Mouse (Mus musculus): ENCODE data around the gene Phldb2. TPM values are rescaled to one million over a fixed set of nuclear protein-coding genes. Genes with fewer than 3 reads are reported as not detected.

Phldb2 gene
- total RNA-seq, 2 experiments from 2014 or later, result 4.4 to 5.4 TPM

- Histone ChIP-seq H3K4me3 (no peak overlapping the region), H3K27ac (no peak overlapping the region)
- DNase-seq (ENCODE audit: low spot score in 2 of 2), result no peak
- TF ChIP-seq CTCF (conservative IDR thresholded peaks at IDR 0.05), result no peak
Observed at GRCm38 (mm10) chr16:45841016-45841415, 112.4 kb downstream of the Phldb2 start.

DNA sequence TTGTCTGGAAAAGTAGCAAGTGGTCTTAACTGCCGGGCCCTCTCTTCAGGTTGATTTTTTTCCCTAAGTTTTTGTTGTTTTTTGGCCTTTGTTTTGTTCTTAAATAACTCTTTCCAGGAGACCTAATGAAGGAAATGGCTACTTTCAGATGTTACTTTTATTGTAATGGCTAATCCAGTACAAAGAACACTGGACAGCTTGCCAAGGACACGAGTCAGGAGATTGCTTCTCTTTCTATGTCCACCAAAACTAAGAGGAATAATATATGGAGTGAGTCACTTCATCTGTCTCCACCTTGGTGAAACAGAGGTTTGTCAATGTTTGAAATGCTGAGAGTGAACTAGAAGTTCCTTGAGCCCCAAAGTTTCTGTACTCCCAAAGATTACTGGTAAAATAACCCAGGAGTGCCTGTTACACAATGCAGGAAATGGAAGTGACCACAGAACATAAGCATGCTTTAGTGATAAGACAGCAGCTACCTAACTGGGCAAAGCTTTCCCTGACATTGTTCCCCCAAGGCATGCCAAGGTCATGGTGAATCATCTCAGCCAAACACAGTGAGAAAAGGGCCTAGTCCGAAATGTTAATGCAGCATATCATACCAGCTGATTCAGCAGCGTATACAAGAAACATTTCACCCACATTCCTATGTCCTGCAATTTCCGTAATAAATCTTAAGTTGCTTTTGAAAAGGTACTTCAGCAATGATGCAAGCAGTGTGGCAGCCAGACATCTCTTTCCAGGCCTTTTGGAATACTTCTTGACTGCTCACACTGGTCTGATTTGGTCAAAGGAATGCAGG is 115.7 kb downstream of the Phldb2 start:
- H3K4me3 ChIP-seq, result no peak overlapping the region
- DNase-seq (ENCODE audit: low spot score in 2 of 2), result no peak
- TF ChIP-seq CTCF (conservative IDR thresholded peaks at IDR 0.05), result no peak
- no peak overlapping the region for H3K27ac ChIP-seq

DNA sequence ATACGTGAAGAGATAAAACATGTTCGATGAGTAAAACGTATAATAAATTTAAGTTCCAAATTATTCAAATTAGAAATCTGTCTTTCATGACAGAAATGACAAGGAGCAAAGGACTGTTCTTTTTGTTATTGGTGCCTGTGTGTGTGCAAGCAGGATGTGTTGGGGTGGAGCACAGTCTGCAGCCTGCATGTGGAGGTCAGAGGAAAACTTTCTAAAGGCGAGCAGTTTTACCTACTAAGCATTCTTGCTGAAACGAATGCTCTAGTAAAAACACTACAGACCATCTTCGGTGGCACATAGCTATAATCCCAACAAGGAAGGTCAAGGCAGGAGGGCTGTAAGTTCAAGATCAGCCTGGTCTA is 120.7 kb downstream of the Phldb2 start:
- TF ChIP-seq CTCF (conservative IDR thresholded peaks at IDR 0.05), result no peak
- H3K27ac ChIP-seq, result no peak overlapping the region
- no peak overlapping the region for H3K4me3 ChIP-seq
- no peak for DNase-seq (ENCODE audit: low spot score in 2 of 2)

DNA sequence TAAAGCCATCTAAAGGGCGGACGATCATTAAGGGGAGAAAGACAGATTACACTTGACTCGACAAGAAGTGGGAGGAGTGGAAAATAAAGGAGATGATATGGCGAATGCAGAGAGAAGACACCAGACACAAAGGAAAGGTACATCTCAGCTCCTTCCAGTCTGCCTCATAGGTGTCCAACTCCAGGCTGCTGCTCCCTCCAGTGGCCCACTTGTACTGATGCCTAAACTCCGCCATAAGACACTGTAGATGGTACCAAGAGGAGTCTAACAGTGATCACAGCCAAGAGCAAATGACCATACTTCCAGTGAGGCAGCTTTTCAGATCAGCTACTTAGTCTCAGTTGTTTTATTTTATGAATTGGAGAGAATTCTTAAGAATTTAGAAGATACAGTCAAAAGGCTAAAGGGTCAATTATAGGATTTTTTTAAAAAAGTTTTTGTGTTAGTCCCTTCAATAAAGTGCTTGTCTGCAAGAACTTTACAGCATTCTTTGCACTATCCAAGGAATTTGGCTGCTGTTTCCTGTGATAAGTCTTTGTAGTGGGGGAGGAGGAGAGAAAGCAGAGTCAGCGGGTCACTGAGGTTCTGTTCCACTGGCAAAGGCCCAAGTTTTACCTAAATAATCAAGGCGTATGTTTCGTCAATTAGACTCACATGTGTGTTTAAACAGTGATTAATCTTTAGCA is 121.2 kb downstream of the Phldb2 start:
- Histone ChIP-seq H3K4me3 (no peak overlapping the region), H3K27ac (no peak overlapping the region)
- no peak for DNase-seq (ENCODE audit: low spot score in 2 of 2)
- TF ChIP-seq CTCF (conservative IDR thresholded peaks at IDR 0.05), result peak; percentile 31

DNA sequence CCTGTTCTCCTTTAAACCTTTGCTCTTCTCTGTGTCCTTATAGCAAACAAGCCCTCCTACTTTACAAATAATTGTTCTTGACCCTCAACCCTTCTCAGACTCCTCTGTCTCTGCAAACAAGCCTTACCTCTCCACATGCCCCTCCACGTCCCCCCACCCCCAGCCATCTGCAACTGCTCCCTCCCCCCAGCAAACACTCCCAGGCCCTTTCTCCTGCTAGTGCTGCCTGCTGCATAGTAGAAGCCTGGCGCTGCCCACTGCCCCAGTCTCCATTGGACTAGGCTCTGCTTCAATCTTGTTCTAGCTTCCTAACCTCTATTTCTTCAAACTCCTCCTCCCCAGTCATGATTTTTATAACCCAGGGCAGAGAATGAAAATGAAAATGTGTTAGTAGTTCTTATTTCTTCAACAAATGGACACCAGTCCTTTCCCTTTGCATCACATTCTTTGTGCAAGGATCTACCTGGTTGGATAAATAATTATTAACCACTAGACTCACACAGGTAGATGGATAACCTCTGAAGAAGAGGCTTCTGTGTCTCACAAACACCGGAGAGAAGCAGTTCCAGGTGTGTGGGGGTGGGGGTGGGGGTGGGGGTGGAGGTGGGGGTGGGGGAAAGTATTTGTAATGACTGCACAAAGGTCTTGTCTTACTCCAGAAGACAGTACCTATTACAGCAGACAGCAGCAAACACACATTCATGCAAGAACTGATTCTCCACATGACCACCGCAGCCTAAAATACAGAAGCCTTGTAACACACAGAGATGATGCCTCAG is 122.1 kb downstream of the Phldb2 start:
- Histone ChIP-seq H3K27ac (no peak overlapping the region), H3K4me3 (no peak overlapping the region)
- TF ChIP-seq CTCF (conservative IDR thresholded peaks at IDR 0.05), result no peak
- no peak for DNase-seq (ENCODE audit: low spot score in 2 of 2)

DNA sequence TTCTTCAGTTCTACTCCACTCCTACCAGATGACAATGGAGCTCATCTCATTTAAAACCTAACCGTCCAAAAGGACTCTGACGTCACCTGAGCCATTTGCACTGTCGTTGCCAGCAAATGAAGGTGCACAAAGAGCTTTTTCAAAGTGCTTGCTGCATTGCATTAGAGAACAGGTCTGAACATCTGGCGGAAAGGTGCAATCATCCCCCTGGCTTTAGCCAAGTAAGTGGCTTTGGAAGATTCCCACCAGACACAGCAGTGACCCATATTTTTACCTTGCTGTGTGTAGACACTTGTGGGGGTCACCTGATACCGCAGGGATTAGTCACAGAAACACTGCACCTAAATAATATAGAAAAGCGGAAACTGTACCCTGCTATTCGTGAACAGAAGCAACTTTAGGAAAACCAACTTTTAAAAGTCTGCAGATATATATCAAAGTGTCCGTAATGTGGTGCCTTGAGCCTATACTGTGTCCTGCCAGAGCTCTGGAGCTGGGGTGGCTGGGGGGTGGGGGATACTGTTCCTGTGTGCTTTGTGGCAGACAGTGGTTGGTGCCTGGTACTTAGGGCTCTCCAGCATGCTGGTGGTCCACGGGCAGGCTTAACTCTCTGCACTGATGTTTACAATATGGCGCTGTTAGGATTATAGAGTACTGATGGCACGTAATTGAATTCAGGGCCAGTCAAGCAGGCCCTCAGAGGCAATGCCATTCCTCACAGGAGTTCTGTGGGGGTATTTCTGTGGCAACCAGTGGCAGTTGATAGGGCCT is 123.1 kb downstream of the Phldb2 start:
- no peak overlapping the region for H3K4me3 ChIP-seq
- no peak for TF ChIP-seq CTCF (conservative IDR thresholded peaks at IDR 0.05)
- DNase-seq (ENCODE audit: low spot score in 2 of 2), result no peak
- H3K27ac ChIP-seq, result no peak overlapping the region

- no peak for DNase-seq (ENCODE audit: low spot score in 2 of 2)
- no peak overlapping the region for H3K27ac ChIP-seq
- TF ChIP-seq CTCF (conservative IDR thresholded peaks at IDR 0.05), result no peak
- no peak overlapping the region for H3K4me3 ChIP-seq
Observed at GRCm38 (mm10) chr16:45825309-45825708, 128.1 kb downstream of the Phldb2 start.

DNA sequence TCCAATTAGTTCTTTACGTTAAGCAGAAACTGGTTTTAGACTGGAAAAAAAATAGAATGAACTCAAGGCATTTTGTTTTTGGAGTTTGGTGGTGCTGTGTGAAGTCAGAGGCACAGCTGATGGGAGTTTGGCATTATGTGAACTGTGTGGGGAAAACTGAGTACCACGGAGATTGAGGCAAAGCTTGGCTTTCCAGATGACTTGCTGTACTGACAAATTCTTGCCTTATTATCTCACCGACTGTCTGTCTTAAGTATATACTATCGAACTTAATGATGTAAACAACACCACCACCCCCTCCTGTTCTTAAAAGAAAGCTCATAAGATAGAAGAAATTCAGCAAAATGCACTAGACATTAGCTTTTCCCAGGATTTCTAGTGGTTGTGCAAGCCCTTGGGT is 129.4 kb downstream of the Phldb2 start:
- no peak overlapping the region for H3K27ac ChIP-seq
- TF ChIP-seq CTCF (conservative IDR thresholded peaks at IDR 0.05), result no peak
- no peak overlapping the region for H3K4me3 ChIP-seq
- no peak for DNase-seq (ENCODE audit: low spot score in 2 of 2)

DNA sequence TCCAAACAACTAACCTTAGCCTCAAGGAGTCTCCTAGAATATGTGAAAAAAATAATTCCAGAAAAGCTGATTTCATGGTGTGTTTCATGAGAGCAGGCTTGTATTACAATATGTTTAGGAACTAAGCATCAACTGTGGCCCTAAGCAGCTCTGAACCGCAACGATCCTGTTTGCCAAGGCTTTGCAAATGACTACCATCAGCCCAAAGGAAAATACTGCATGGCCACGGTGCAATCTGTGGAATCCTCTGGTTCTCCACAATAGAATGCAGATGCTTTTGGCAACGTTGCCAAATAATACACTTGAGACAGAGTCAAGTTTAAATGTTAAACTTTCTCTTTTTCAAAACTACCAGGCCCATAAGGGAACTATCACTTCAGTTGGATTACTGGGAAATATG is 133.5 kb downstream of the Phldb2 start:
- H3K4me3 ChIP-seq, result no peak overlapping the region
- no peak for DNase-seq (ENCODE audit: low spot score in 2 of 2)
- H3K27ac ChIP-seq, result no peak overlapping the region
- TF ChIP-seq CTCF (conservative IDR thresholded peaks at IDR 0.05), result no peak

- DNase-seq (ENCODE audit: low spot score in 2 of 2), result no peak
- Histone ChIP-seq H3K4me3 (no peak overlapping the region), H3K27ac (no peak overlapping the region)
- no peak for TF ChIP-seq CTCF (conservative IDR thresholded peaks at IDR 0.05)
Observed at GRCm38 (mm10) chr16:45817795-45818194, 135.6 kb downstream of the Phldb2 start.

DNA sequence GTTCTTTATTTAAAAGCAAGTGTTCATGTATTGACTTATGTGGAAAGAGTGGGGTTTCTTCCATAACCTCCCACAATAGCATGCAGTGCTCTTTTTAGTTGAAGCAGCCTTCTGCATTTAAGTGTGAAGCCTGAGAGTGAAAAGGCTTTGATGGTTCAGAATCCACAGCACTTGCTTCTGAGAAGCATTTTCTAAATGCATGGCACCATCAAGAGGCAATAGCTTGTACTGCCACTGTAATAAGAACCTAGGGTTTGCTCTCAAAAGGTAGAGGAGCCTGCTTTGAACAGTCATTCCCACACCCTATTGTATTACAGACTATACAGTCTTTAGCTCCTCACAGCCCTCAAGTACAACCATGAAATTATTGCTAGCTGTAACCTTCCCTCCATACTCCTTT is 136.7 kb downstream of the Phldb2 start:
- Histone ChIP-seq H3K4me3 (no peak overlapping the region), H3K27ac (no peak overlapping the region)
- peak; percentile 73 for TF ChIP-seq CTCF (conservative IDR thresholded peaks at IDR 0.05)
- peak in 1 of 2 experiments; percentile 10 for DNase-seq (ENCODE audit: low spot score in 2 of 2)

GRCm38 (mm10) chr16:45814611-45815010 is 138.8 kb downstream of the Phldb2 start:
- no peak for TF ChIP-seq CTCF (conservative IDR thresholded peaks at IDR 0.05)
- no peak overlapping the region for H3K4me3 ChIP-seq
- H3K27ac ChIP-seq, result no peak overlapping the region
- DNase-seq (ENCODE audit: low spot score in 2 of 2), result no peak
